Mouse (Mus musculus) forebrain, embryonic 16.5 days (tissue): ENCODE measurements around the gene 4931417E11Rik. TPM values are rescaled to one million over a fixed set of nuclear protein-coding genes. Genes with fewer than 3 reads are reported as not detected.

Experiments used
- ATAC-seq: fragments of 200-750 bp; cut with Nextera tagmentation; 2 replicates; pipeline ENCODE4 v1.8.0; 2017; ENCODE audit warnings: mild to moderate bottlenecking, moderate library complexity
- H3K27ac ChIP-seq: fragments of 300-500 bp; sonication (generic); 2 replicates; pipeline ENCODE4 v1.5.1; 2014; ENCODE audit warnings: low read length, control low read depth
- H3K27me3 ChIP-seq: fragments of 300-500 bp; sonication (generic); replicated peaks from 2 replicates; pipeline ENCODE4 v1.6.1; 2014; ENCODE audit warnings: low read length; ENCODE audit not compliant: control insufficient read depth, insufficient read depth
- H3K36me3 ChIP-seq: fragments of 300-500 bp; sonication (generic); 2 replicates; pipeline ENCODE4 v1.6.1; 2014; ENCODE audit not compliant: control insufficient read depth, insufficient read depth
- H3K4me1 ChIP-seq: fragments of 300-500 bp; sonication (generic); replicated peaks from 2 replicates; pipeline ENCODE4 v1.6.1; 2014; ENCODE audit warnings: low read length; ENCODE audit not compliant: control insufficient read depth, insufficient read depth
- H3K4me2 ChIP-seq: fragments of 300-500 bp; sonication (generic); 2 replicates; pipeline ENCODE4 v1.6.1; 2014; ENCODE audit warnings: mild to moderate bottlenecking, low read length, control low read depth
- H3K4me3 ChIP-seq: fragments of 300-500 bp; sonication (generic); replicated peaks from 2 replicates; pipeline ENCODE4 v1.5.1; 2014; ENCODE audit warnings: mild to moderate bottlenecking, low read length, control low read depth
- H3K9ac ChIP-seq: fragments of 300-500 bp; sonication (generic); replicated peaks from 2 replicates; pipeline ENCODE4 v1.6.1; 2014; ENCODE audit warnings: low read depth, low read length, control low read depth
- H3K9me3 ChIP-seq: fragments of 300-500 bp; sonication (generic); 2 replicates; pipeline ENCODE4 v1.6.1; 2016; ENCODE audit warnings: low read length; ENCODE audit not compliant: control insufficient read depth
- WGBS: fragments of 180-500 bp; shearing (Covaris S2); extraction: QIAGEN DNeasy Blood & Tissue Kit; methylation state at CpG from one replicate; pipeline ENCODE4 v1.1.7; 2014; 5-methylcytosine and 5-hydroxymethylcytosine counted together
- polyA plus RNA-seq: library from polyadenylated mRNA; unstranded; fragments of >200 nt; fragmentation: Nextera tagmentation; extraction: Ambion mirVana; gene quantifications from 2 replicates; pipeline ENCODE4 v1.2.1, GENCODE M21; 2015

The 4931417E11Rik gene
- not detected in 2 replicates for polyA plus RNA-seq

GRCm38 (mm10) chr6:73469567-73469966 lies at the start of gene 4931417E11Rik:
Gene 4931417E11Rik, minus strand, starts transcription at chr6:73469667.
- Histone ChIP-seq H3K4me3 (no peak within 1 kb of the TSS), H3K4me1 (no peaks in the 10 kb centered on the region), H3K4me2 (no peak within 1 kb of the TSS), H3K27me3 (no peaks in the 10 kb centered on the region), H3K9ac (no peak within 1 kb of the TSS), H3K9me3 (no peaks in the 10 kb centered on the region), H3K27ac (no peak within 1 kb of the TSS), H3K36me3 (no peaks in the 10 kb centered on the region)
- WGBS, result 82% methylated on average over 8 of the region's 8 CpGs
- ATAC-seq, result no peak

DNA sequence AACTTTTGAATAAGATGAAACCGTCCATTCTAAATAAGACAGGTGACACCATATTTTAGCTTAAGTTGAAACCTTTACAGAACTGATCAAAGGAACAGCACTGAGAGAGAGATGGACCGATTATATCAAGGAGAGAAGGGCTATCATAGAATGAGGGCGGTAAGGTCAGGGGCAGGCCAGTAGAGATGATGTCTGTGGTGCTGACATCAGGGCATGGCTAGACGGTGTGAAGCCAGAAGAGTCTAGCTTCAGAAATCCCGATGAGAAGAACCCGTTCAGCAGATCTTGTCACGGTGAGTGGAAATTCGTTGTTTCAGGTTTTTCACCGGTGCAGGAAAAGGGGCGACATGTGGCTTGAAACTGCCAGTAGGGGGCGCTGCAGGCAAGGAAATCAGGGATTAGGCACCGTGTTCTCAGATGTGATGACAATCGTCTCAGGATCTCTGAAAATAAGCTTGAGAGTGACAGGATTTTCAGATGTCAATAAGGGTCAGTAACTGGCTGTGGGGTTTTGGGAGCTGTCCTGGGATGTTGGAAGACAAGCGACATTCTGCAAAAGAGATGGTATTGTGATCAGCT lies 48.4 kb upstream of the 4931417E11Rik start:
- H3K27me3 ChIP-seq, result no peaks in the 10 kb centered on the region
- H3K36me3 ChIP-seq, result no peaks in the 10 kb centered on the region
- H3K4me3 ChIP-seq, result no peak overlapping the region
- H3K9me3 ChIP-seq, result no peaks in the 10 kb centered on the region
- peaks cover 4% of the 10 kb centered on the region; the same call in 1 of the 2 replicates for H3K4me1 ChIP-seq
- peak; percentile 86 for ATAC-seq
- H3K9ac ChIP-seq, result peak overlapping the region; percentile 48; the same call in 1 of the 2 replicates
- H3K4me2 ChIP-seq, result no peak overlapping the region; the same call in 1 of the 2 replicates
- no peak overlapping the region for H3K27ac ChIP-seq
- WGBS, result 23% methylated on average over 14 of the region's 14 CpGs

GRCm38 (mm10) chr6:73512907-73513306 lies 43.4 kb upstream of the 4931417E11Rik start:
- no peak overlapping the region for H3K4me3 ChIP-seq
- no peaks in the 10 kb centered on the region for H3K27me3 ChIP-seq
- no peak for ATAC-seq
- WGBS, result 50% methylated on average over 1 of the region's 1 CpGs
- no peak overlapping the region for H3K4me2 ChIP-seq
- H3K36me3 ChIP-seq, result no peaks in the 10 kb centered on the region
- H3K9me3 ChIP-seq, result no peaks in the 10 kb centered on the region
- peaks cover 2% of the 10 kb centered on the region; the same call in 1 of the 2 replicates for H3K4me1 ChIP-seq
- H3K27ac ChIP-seq, result no peak overlapping the region
- H3K9ac ChIP-seq, result no peak overlapping the region

GRCm38 (mm10) chr6:73499631-73500030 lies 30.2 kb upstream of the 4931417E11Rik start:
- Histone ChIP-seq H3K4me3 (no peak overlapping the region), H3K27me3 (no peaks in the 10 kb centered on the region), H3K4me2 (no peak overlapping the region), H3K9ac (no peak overlapping the region), H3K9me3 (no peaks in the 10 kb centered on the region), H3K27ac (no peak overlapping the region), H3K36me3 (no peaks in the 10 kb centered on the region), H3K4me1 (0 out of 2 replicates have a peak, but pooled peaks cover 2% of the 10 kb centered on the region)
- 78% methylated on average over 7 of the region's 7 CpGs for WGBS
- ATAC-seq, result no peak

GRCm38 (mm10) chr6:73497321-73497720 lies 27.9 kb upstream of the 4931417E11Rik start:
- peak overlapping the region; percentile 31; the same call in 1 of the 2 replicates for H3K27ac ChIP-seq
- no peaks in the 10 kb centered on the region for H3K9me3 ChIP-seq
- no peaks in the 10 kb centered on the region for H3K36me3 ChIP-seq
- peak; percentile 75 for ATAC-seq
- no peak overlapping the region for H3K4me3 ChIP-seq
- 21% methylated on average over 2 of the region's 2 CpGs for WGBS
- H3K4me1 ChIP-seq, result 0 out of 2 replicates have a peak, but pooled peaks cover 2% of the 10 kb centered on the region
- H3K27me3 ChIP-seq, result no peaks in the 10 kb centered on the region
- no peak overlapping the region for H3K4me2 ChIP-seq
- H3K9ac ChIP-seq, result no peak overlapping the region

DNA sequence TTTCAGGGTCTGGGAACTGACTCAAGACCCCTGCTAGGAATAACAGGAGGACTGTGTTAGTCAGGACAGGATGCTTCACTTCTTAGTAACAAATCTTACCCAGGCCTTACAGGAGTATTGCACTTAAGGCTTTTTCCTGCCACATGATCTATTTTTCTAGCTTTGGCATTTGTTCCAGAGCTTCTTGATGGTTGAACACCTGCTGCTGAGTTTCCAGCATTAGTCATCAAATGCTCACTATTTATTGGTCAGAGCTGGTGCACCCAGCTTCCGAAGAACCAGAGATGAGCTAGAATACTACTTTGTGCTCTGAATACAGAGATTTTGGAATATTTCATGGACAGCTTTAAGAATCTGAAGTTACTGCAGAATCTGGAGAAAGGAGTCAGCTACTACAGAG lies 21.1 kb upstream of the 4931417E11Rik start:
- H3K36me3 ChIP-seq, result no peaks in the 10 kb centered on the region
- WGBS, result 97% methylated on average over 1 of the region's 1 CpGs
- no peak overlapping the region for H3K4me2 ChIP-seq
- H3K27ac ChIP-seq, result no peak overlapping the region
- no peaks in the 10 kb centered on the region for H3K4me1 ChIP-seq
- H3K9ac ChIP-seq, result no peak overlapping the region
- ATAC-seq, result no peak
- no peaks in the 10 kb centered on the region for H3K27me3 ChIP-seq
- no peak overlapping the region for H3K4me3 ChIP-seq
- no peaks in the 10 kb centered on the region for H3K9me3 ChIP-seq

GRCm38 (mm10) chr6:73485616-73486015 lies 16.1 kb upstream of the 4931417E11Rik start:
- H3K4me2 ChIP-seq, result no peak overlapping the region
- no peaks in the 10 kb centered on the region for H3K27me3 ChIP-seq
- H3K9me3 ChIP-seq, result no peaks in the 10 kb centered on the region
- H3K4me1 ChIP-seq, result no peaks in the 10 kb centered on the region
- ATAC-seq, result no peak
- 81% methylated on average over 3 of the region's 3 CpGs for WGBS
- no peaks in the 10 kb centered on the region for H3K36me3 ChIP-seq
- no peak overlapping the region for H3K9ac ChIP-seq
- no peak overlapping the region for H3K4me3 ChIP-seq
- no peak overlapping the region for H3K27ac ChIP-seq

DNA sequence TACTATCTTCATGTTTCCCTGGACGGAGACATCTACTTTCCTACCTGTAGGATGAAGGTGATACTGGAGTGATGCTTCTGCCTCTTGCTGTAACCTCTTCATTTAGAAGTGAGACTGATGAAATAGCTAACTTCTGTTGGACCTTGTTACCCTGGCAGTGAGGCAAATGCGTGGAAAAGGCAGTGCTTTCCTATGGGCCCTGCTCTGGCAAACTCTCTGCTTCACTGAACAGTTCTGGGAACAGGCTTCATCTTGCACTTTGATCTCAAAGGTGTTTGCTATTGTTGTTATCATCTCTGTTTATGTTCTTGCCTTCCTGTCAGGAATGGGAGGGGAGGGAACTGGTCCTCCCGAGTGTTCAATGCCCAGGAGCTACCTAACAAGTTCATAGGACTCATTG lies 3.4 kb downstream of the 4931417E11Rik start:
- H3K9me3 ChIP-seq, result no peaks in the 10 kb centered on the region
- H3K4me1 ChIP-seq, result no peaks in the 10 kb centered on the region
- no peaks in the 10 kb centered on the region for H3K36me3 ChIP-seq
- no peak for ATAC-seq
- H3K9ac ChIP-seq, result no peak overlapping the region
- 84% methylated on average over 3 of the region's 3 CpGs for WGBS
- H3K4me3 ChIP-seq, result no peak overlapping the region
- no peak overlapping the region for H3K4me2 ChIP-seq
- H3K27ac ChIP-seq, result no peak overlapping the region
- H3K27me3 ChIP-seq, result no peaks in the 10 kb centered on the region

GRCm38 (mm10) chr6:73462543-73462942 lies 6.9 kb downstream of the 4931417E11Rik start:
- Histone ChIP-seq H3K27me3 (no peaks in the 10 kb centered on the region), H3K36me3 (no peaks in the 10 kb centered on the region), H3K4me1 (no peaks in the 10 kb centered on the region), H3K27ac (no peak overlapping the region), H3K4me3 (no peak overlapping the region), H3K9me3 (no peaks in the 10 kb centered on the region), H3K4me2 (no peak overlapping the region), H3K9ac (no peak overlapping the region)
- ATAC-seq, result no peak
- 84% methylated on average over 5 of the region's 5 CpGs for WGBS
